Mouse (Mus musculus) kidney, adult 2 months (tissue): ENCODE measurements at regions not wholly inside any gene's neighbourhood (a gene's known extent, or its start where the extent isn't known, plus 50 kb on each side); places are given as distances from the start of the nearest gene placed in this dataset.

Experiments
- CTCF ChIP-seq: fragments of 200-500 bp; conservative IDR thresholded peaks from 2 replicates; pipeline ENCODE4 v1.5.1; 2011; ENCODE audit warnings: low read depth, mild to moderate bottlenecking, control low read depth, low read length, moderate library complexity, mixed read lengths; ENCODE audit not compliant: insufficient read depth, insufficient read length
- POLR2A ChIP-seq: fragments of 200-500 bp; IDR thresholded peaks from one replicate; pipeline ENCODE4 v1.6.1; 2011; ENCODE audit warnings: low read depth, low read length, control low read depth

- TF ChIP-seq CTCF (no peak), POLR2A (no peak)
Observed at GRCm38 (mm10) chr10:10085934-10086333, 185.1 kb upstream of the Stxbp5 start.
